Mouse (Mus musculus) midbrain, postnatal 0 days (tissue): Measurements from ENCODE around the gene Trip12. TPM values are rescaled to one million over a fixed set of nuclear protein-coding genes. Genes with fewer than 3 reads are reported as not detected.

Experiments
- ATAC-seq: fragments of 200-750 bp; cut with Nextera tagmentation; 2 replicates; pipeline ENCODE4 v1.8.0; 2017; ENCODE audit warnings: moderate number of reproducible peaks, mild to moderate bottlenecking, moderate TSS enrichment, moderate library complexity; ENCODE audit not compliant: low FRiP score
- DNase-seq: peaks from one replicate; pipeline ENCODE4 v3.0.0-alpha.2; 2015; ENCODE audit warnings: low spot score
- H3K27ac ChIP-seq: fragments of 300-500 bp; sonication (generic); 2 replicates; pipeline ENCODE4 v1.5.1; 2014; ENCODE audit warnings: low read depth, mild to moderate bottlenecking, low read length, mixed read lengths
- H3K27me3 ChIP-seq: fragments of 300-500 bp; sonication (generic); 2 replicates; pipeline ENCODE4 v1.6.1; 2014; ENCODE audit warnings: low read length, control low read depth, mixed read lengths; ENCODE audit not compliant: insufficient read depth
- H3K36me3 ChIP-seq: fragments of 300-500 bp; sonication (generic); 2 replicates; pipeline ENCODE4 v1.6.1; 2014; ENCODE audit warnings: low read length, control low read depth, mixed read lengths; ENCODE audit not compliant: insufficient read depth
- H3K4me1 ChIP-seq: fragments of 300-500 bp; sonication (generic); 2 replicates; pipeline ENCODE4 v1.6.1; 2014; ENCODE audit warnings: mild to moderate bottlenecking, control low read depth, antibody characterized with exemption, low read length, mixed read lengths; ENCODE audit not compliant: insufficient read depth
- H3K4me2 ChIP-seq: fragments of 300-500 bp; sonication (generic); 2 replicates; pipeline ENCODE4 v1.6.1; 2014; ENCODE audit warnings: low read depth, mild to moderate bottlenecking, low read length, mixed read lengths; ENCODE audit not compliant: poor library complexity, severe bottlenecking
- H3K4me3 ChIP-seq: fragments of 300-500 bp; sonication (generic); 2 replicates; pipeline ENCODE4 v1.5.1; 2014; ENCODE audit warnings: low read depth, mild to moderate bottlenecking, low read length, moderate library complexity
- H3K9ac ChIP-seq: fragments of 300-500 bp; sonication (generic); replicated peaks from 2 replicates; pipeline ENCODE4 v1.6.1; 2014; ENCODE audit warnings: mild to moderate bottlenecking, low read length, moderate library complexity, mixed read lengths; ENCODE audit not compliant: poor library complexity, severe bottlenecking
- H3K9me3 ChIP-seq: fragments of 300-500 bp; sonication (generic); 2 replicates; pipeline ENCODE4 v1.6.1; 2016; ENCODE audit warnings: low read length, control low read depth
- CTCF ChIP-seq: IDR thresholded peaks from 2 replicates; pipeline ENCODE4 v1.5.1; 2016; ENCODE audit warnings: antibody characterized with exemption, mild to moderate bottlenecking
- WGBS: fragments of 180-500 bp; shearing (Covaris S2); extraction: QIAGEN DNeasy Blood & Tissue Kit; methylation state at CpG from one replicate; pipeline ENCODE4 v1.1.7; 2014; 5-methylcytosine and 5-hydroxymethylcytosine counted together
- microRNA-seq: library from miRNA; unstranded; fragments of <30 nt; microRNA quantifications from one replicate; pipeline ENCODE4, GENCODE M21; 2016; ENCODE audit warnings: borderline number of aligned reads
- polyA plus RNA-seq: library from polyadenylated mRNA; unstranded; fragments of >200 nt; fragmentation: Nextera tagmentation; extraction: Ambion mirVana; gene quantifications from 2 replicates; pipeline ENCODE4 v1.2.1, GENCODE M21; 2015
- total RNA-seq: library from RNA; depleted of rRNA; stranded (reverse); fragments of >200 nt; gene quantifications from 2 replicates; pipeline ENCODE4 v1.2.3, GENCODE M21; 2014; rRNA removed

The Trip12 gene
- total and polyA plus RNA-seq, 2 experiments from 2014 or later, result 37.1 to 120 TPM

DNA sequence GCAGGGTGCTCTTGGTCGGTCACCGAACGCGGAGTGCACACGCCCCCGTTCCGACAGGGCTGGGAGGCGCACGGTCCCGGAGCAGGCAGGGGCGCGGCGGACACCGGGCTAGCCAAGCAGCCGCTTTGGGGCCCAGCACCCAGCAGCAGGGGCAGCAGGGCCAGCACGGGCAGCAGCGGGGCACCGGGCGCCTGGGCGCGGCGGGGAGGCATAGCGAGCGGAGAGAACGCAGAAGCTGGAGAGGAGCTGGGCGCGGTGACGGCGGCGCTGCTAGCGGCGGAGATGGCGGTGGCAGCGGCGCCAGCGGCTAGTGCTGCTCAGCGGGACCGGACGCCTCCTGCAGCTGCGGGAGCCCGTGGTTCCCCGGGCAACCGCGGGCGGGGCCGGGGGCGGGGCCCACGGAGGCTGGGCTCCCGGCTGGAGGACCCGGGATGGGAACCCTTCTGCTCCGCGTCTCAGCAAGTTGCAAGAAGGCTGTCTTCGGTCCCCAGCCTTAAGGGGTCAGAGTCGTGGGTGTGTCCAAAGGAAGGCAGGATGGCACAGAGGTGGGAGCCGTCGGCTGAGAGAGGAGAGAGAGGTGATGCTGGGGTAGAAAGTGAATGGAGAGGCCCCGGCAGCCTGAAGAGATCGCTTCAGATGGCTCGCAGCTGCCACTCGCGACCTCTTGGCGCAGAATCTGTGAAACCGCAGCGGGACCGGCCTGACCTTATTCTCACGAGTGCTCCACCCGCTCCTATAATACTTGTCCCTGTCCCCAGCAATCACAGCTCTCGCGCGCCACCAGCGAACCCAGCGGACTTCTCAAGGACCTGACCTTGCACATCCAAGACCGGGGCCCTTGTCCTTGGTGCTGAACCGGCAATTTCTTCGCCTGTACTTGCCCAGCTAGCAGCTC, 144.6 kb downstream of the Trip12 start, which contains the start of gene Dner:
Gene Dner, minus strand, starts transcription at position 705 of the 895 bp plus-strand sequence.
- Histone ChIP-seq H3K27me3 (no peaks in the 10 kb centered on the region), H3K4me3 (peak within 1 kb of the TSS; percentile 91), H3K27ac (peak within 1 kb of the TSS; percentile 85), H3K9ac (peak within 1 kb of the TSS; percentile 89), H3K4me2 (peak within 1 kb of the TSS; percentile 64), H3K4me1 (peaks cover 11% of the 10 kb centered on the region), H3K9me3 (no peaks in the 10 kb centered on the region), H3K36me3 (no peaks in the 10 kb centered on the region)
- WGBS, result under 1% methylated on average over 54 of the region's 75 CpGs
- ATAC-seq, result peak; percentile 77
- DNase-seq, result peak; percentile 78
- TF ChIP-seq CTCF, result peak; percentile 64

DNA sequence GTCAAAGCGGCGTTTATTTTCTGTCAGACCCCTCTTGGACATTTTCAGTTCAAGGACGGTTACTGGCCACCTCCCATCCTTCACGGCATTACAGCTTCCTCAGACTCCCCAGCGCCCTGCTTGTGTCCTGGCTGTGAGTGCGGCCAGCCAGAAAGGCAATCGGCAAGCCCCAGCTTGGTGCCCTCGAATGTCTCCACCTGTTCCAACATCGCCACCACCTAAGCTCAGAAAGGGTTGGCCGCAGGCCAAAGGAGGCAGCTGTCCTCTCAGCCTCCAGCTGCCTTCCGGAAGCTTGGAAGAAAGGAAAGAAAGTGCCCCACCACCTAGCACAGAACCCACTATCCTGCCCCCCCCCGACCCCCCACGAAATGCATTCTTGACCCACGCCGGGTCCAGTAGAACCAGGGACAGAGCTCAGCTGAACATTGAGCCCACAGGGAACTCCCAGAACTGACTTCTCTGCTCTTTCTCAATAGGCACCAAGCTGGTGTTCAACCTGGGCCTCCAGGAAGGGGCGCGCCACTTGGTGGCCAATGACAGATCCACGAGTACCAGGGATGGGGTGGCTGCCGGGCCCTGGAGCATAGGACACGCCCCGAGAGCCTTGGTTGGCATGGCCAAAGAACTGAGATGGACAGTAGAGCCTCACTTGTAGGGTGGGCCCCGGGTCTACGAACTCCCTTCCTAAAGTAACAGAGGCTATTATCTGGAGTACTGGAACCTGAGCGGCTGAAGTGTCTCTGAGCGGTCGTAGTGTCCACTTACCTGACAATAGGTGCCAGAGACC, 145.4 kb downstream of the Trip12 start:
- Histone ChIP-seq H3K36me3 (no peaks in the 10 kb centered on the region), H3K4me3 (peak overlapping the region; percentile 91), H3K9ac (peak overlapping the region; percentile 89), H3K9me3 (no peaks in the 10 kb centered on the region), H3K4me1 (peaks cover 11% of the 10 kb centered on the region), H3K27ac (peak overlapping the region; percentile 85), H3K4me2 (peak overlapping the region; percentile 64), H3K27me3 (no peaks in the 10 kb centered on the region)
- DNase-seq, result peak; percentile 87
- TF ChIP-seq CTCF, result peak; percentile 71
- 5% methylated on average over 26 of the region's 26 CpGs for WGBS
- peak; percentile 85 for ATAC-seq

DNA sequence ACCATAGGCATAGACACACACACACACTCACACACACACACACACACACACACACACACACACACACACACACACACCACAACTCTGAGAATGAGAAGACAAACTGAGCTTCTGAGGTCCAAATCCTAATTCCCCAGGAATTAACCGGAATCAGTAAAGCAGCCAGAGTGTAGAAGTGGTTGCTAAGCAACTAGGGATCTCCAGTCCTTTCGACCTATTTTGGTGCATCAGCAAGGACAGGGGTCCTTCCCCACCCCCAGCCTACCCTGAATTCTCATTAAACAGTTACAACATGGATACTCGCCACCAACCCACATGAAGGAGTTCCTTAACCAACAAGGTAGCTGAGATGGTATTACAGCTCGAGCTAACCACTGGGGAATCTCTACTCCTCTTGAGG, 162.4 kb downstream of the Trip12 start:
- no peak overlapping the region for H3K4me2 ChIP-seq
- no peaks in the 10 kb centered on the region for H3K36me3 ChIP-seq
- H3K27ac ChIP-seq, result 0 out of 2 replicates have a peak overlapping the region, but pooled peaks have one; percentile 32
- H3K9ac ChIP-seq, result no peak overlapping the region
- no peak for ATAC-seq
- H3K4me3 ChIP-seq, result no peak overlapping the region
- no peaks in the 10 kb centered on the region; the same call in 1 of the 2 replicates for H3K4me1 ChIP-seq
- DNase-seq, result no peak
- H3K27me3 ChIP-seq, result no peaks in the 10 kb centered on the region
- 39% methylated on average over 4 of the region's 4 CpGs for WGBS
- TF ChIP-seq CTCF, result no peak
- H3K9me3 ChIP-seq, result no peaks in the 10 kb centered on the region

Small RNA genes within 50 kb of the gene (microRNA-seq; reads per million reads assigned to microRNA genes)
- 4.0 reads per million, percentile 6 among the genes with 10 or more reads in this experiment for gene Mir5126

Other genes with a start within 250 kb of the Trip12 start
- 321 TPM in 2 replicates for gene Dner, start 144.3 kb downstream of the Trip12 start, total RNA-seq
- gene Dner, start 144.3 kb downstream of the Trip12 start, polyA plus RNA-seq, result 323 and 326 TPM in 2 replicates
- 1.3 and 2.6 TPM in 2 replicates for gene Fbxo36, start 675 bp downstream of the Trip12 start, total RNA-seq
- gene Fbxo36, start 675 bp downstream of the Trip12 start, polyA plus RNA-seq, result 6.7 and 7.4 TPM in 2 replicates
- 19.7 and 21.9 TPM in 2 replicates for gene Slc16a14, start 94.6 kb upstream of the Trip12 start, total RNA-seq
- gene Slc16a14, start 94.6 kb upstream of the Trip12 start, polyA plus RNA-seq, result 16.3 and 17.5 TPM in 2 replicates